Mouse (Mus musculus): ENCODE measurements around the gene Tmem165. TPM values are rescaled to one million over a fixed set of nuclear protein-coding genes. Genes with fewer than 3 reads are reported as not detected.

Tmem165 gene
- polyA plus RNA-seq, 1 experiment from 2014 or later: 148 TPM

- Histone ChIP-seq H3K4me3 (no peak overlapping the region), H3K9ac (no peak overlapping the region), H3K36me3 (peaks cover 8% of the 10 kb centered on the region), H3K27ac (no peak overlapping the region), H3K4me2 (replicated peaks) (no peak overlapping the region), H3K27me3 (no peaks in the 10 kb centered on the region), H3K4me1 (no peaks in the 10 kb centered on the region), H3K9me3 (no peaks in the 10 kb centered on the region)
- ATAC-seq (ENCODE audit: insufficient number of reproducible peaks, insufficient read depth, low FRiP score, low TSS enrichment): no peak
- WGBS: 92% methylated on average over 6 of the region's 6 CpGs
Measured at GRCm38 (mm10) chr5:76149436-76149835, 34.2 kb upstream of the Tmem165 start.

GRCm38 (mm10) chr5:76152956-76153355 is 30.7 kb upstream of the Tmem165 start:
- H3K9ac ChIP-seq: no peak overlapping the region
- H3K9me3 ChIP-seq: no peaks in the 10 kb centered on the region
- no peak overlapping the region for H3K4me3 ChIP-seq
- H3K36me3 ChIP-seq: peaks cover 19% of the 10 kb centered on the region
- no peak overlapping the region for H3K27ac ChIP-seq
- no peak for ATAC-seq (ENCODE audit: insufficient number of reproducible peaks, insufficient read depth, low FRiP score, low TSS enrichment)
- H3K27me3 ChIP-seq: no peaks in the 10 kb centered on the region
- 93% methylated on average over 6 of the region's 6 CpGs for WGBS
- no peak overlapping the region for H3K4me2 ChIP-seq (replicated peaks)
- H3K4me1 ChIP-seq: no peaks in the 10 kb centered on the region

GRCm38 (mm10) chr5:76153430-76153829 is 30.2 kb upstream of the Tmem165 start:
- Histone ChIP-seq H3K9me3 (no peaks in the 10 kb centered on the region), H3K36me3 (peaks cover 19% of the 10 kb centered on the region), H3K4me3 (no peak overlapping the region), H3K27me3 (no peaks in the 10 kb centered on the region), H3K27ac (no peak overlapping the region), H3K4me1 (no peaks in the 10 kb centered on the region), H3K4me2 (replicated peaks) (no peak overlapping the region), H3K9ac (no peak overlapping the region)
- WGBS: 89% methylated on average over 11 of the region's 11 CpGs
- ATAC-seq (ENCODE audit: insufficient number of reproducible peaks, insufficient read depth, low FRiP score, low TSS enrichment): no peak

- Histone ChIP-seq H3K9me3 (no peaks in the 10 kb centered on the region), H3K27me3 (no peaks in the 10 kb centered on the region), H3K9ac (no peak overlapping the region), H3K4me3 (no peak overlapping the region), H3K27ac (no peak overlapping the region), H3K36me3 (peaks cover 19% of the 10 kb centered on the region), H3K4me1 (no peaks in the 10 kb centered on the region), H3K4me2 (replicated peaks) (no peak overlapping the region)
- WGBS: 93% methylated on average over 21 of the region's 21 CpGs
- no peak for ATAC-seq (ENCODE audit: insufficient number of reproducible peaks, insufficient read depth, low FRiP score, low TSS enrichment)
Measured at GRCm38 (mm10) chr5:76154434-76155165, 29.1 kb upstream of the Tmem165 start.

GRCm38 (mm10) chr5:76159555-76159954 is 24.1 kb upstream of the Tmem165 start:
- H3K9ac ChIP-seq: no peak overlapping the region
- WGBS: 85% methylated on average over 6 of the region's 6 CpGs
- no peak overlapping the region for H3K4me2 ChIP-seq (replicated peaks)
- peaks cover 11% of the 10 kb centered on the region for H3K36me3 ChIP-seq
- no peaks in the 10 kb centered on the region for H3K9me3 ChIP-seq
- H3K4me1 ChIP-seq: no peaks in the 10 kb centered on the region
- no peaks in the 10 kb centered on the region for H3K27me3 ChIP-seq
- no peak overlapping the region for H3K4me3 ChIP-seq
- peak; percentile 35; the same call in 1 of the 2 replicates for ATAC-seq (ENCODE audit: insufficient number of reproducible peaks, insufficient read depth, low FRiP score, low TSS enrichment)
- H3K27ac ChIP-seq: no peak overlapping the region

- Histone ChIP-seq H3K36me3 (peaks cover 11% of the 10 kb centered on the region), H3K27ac (no peak overlapping the region), H3K4me3 (no peak overlapping the region), H3K27me3 (no peaks in the 10 kb centered on the region), H3K9me3 (no peaks in the 10 kb centered on the region), H3K4me1 (no peaks in the 10 kb centered on the region), H3K9ac (no peak overlapping the region), H3K4me2 (replicated peaks) (no peak overlapping the region)
- no peak for ATAC-seq (ENCODE audit: insufficient number of reproducible peaks, insufficient read depth, low FRiP score, low TSS enrichment)
- WGBS: 58% methylated on average over 3 of the region's 3 CpGs
Measured at GRCm38 (mm10) chr5:76160086-76160485, 23.6 kb upstream of the Tmem165 start.

GRCm38 (mm10) chr5:76161491-76161890 is 22.2 kb upstream of the Tmem165 start:
- no peaks in the 10 kb centered on the region for H3K27me3 ChIP-seq
- no peaks in the 10 kb centered on the region for H3K4me1 ChIP-seq
- H3K27ac ChIP-seq: no peak overlapping the region
- no peaks in the 10 kb centered on the region for H3K9me3 ChIP-seq
- no peak overlapping the region for H3K4me2 ChIP-seq (replicated peaks)
- H3K36me3 ChIP-seq: no peaks in the 10 kb centered on the region
- no peak overlapping the region for H3K4me3 ChIP-seq
- WGBS: 87% methylated on average over 6 of the region's 6 CpGs
- no peak for ATAC-seq (ENCODE audit: insufficient number of reproducible peaks, insufficient read depth, low FRiP score, low TSS enrichment)
- no peak overlapping the region for H3K9ac ChIP-seq

- H3K4me3 ChIP-seq: no peak overlapping the region
- H3K27ac ChIP-seq: no peak overlapping the region
- no peaks in the 10 kb centered on the region for H3K27me3 ChIP-seq
- no peak overlapping the region for H3K9ac ChIP-seq
- H3K9me3 ChIP-seq: no peaks in the 10 kb centered on the region
- H3K36me3 ChIP-seq: no peaks in the 10 kb centered on the region
- 77% methylated on average over 5 of the region's 5 CpGs for WGBS
- ATAC-seq (ENCODE audit: insufficient number of reproducible peaks, insufficient read depth, low FRiP score, low TSS enrichment): no peak
- no peak overlapping the region for H3K4me2 ChIP-seq (replicated peaks)
- H3K4me1 ChIP-seq: no peaks in the 10 kb centered on the region
Measured at GRCm38 (mm10) chr5:76162926-76163325, 20.8 kb upstream of the Tmem165 start.

GRCm38 (mm10) chr5:76163828-76164390 is 19.8 kb upstream of the Tmem165 start:
- Histone ChIP-seq H3K9ac (no peak overlapping the region), H3K36me3 (no peaks in the 10 kb centered on the region), H3K27me3 (no peaks in the 10 kb centered on the region), H3K4me2 (replicated peaks) (no peak overlapping the region), H3K4me3 (no peak overlapping the region), H3K4me1 (no peaks in the 10 kb centered on the region), H3K27ac (no peak overlapping the region), H3K9me3 (no peaks in the 10 kb centered on the region)
- no peak for ATAC-seq (ENCODE audit: insufficient number of reproducible peaks, insufficient read depth, low FRiP score, low TSS enrichment)
- WGBS: 29% methylated on average over 4 of the region's 4 CpGs

GRCm38 (mm10) chr5:76164827-76165226 is 18.9 kb upstream of the Tmem165 start:
- no peak overlapping the region for H3K9ac ChIP-seq
- 31% methylated on average over 7 of the region's 7 CpGs for WGBS

GRCm38 (mm10) chr5:76170522-76170921 is 13.2 kb upstream of the Tmem165 start:
- Histone ChIP-seq H3K9me3 (no peaks in the 10 kb centered on the region), H3K36me3 (no peaks in the 10 kb centered on the region), H3K4me1 (no peaks in the 10 kb centered on the region), H3K27ac (no peak overlapping the region), H3K4me2 (replicated peaks) (no peak overlapping the region), H3K27me3 (no peaks in the 10 kb centered on the region), H3K4me3 (no peak overlapping the region), H3K9ac (no peak overlapping the region)
- no peak for ATAC-seq (ENCODE audit: insufficient number of reproducible peaks, insufficient read depth, low FRiP score, low TSS enrichment)
- WGBS: 80% methylated on average over 4 of the region's 4 CpGs

More at GRCm38 (mm10) chr5:76164827-76165226, 18.9 kb upstream of the Tmem165 start:
- no peaks in the 10 kb centered on the region for H3K36me3 ChIP-seq
- H3K4me1 ChIP-seq: no peaks in the 10 kb centered on the region
- no peak overlapping the region for H3K4me3 ChIP-seq
- no peak overlapping the region for H3K4me2 ChIP-seq (replicated peaks)
- ATAC-seq (ENCODE audit: insufficient number of reproducible peaks, insufficient read depth, low FRiP score, low TSS enrichment): no peak
- no peak overlapping the region for H3K27ac ChIP-seq
- H3K27me3 ChIP-seq: no peaks in the 10 kb centered on the region
- H3K9me3 ChIP-seq: no peaks in the 10 kb centered on the region

- no peak for ATAC-seq (ENCODE audit: insufficient number of reproducible peaks, insufficient read depth, low FRiP score, low TSS enrichment)
- no peaks in the 10 kb centered on the region for H3K9me3 ChIP-seq
- H3K4me1 ChIP-seq: no peaks in the 10 kb centered on the region
- H3K27ac ChIP-seq: no peak overlapping the region
- H3K4me2 ChIP-seq (replicated peaks): no peak overlapping the region
- H3K27me3 ChIP-seq: no peaks in the 10 kb centered on the region
- no peak overlapping the region for H3K4me3 ChIP-seq
- H3K36me3 ChIP-seq: no peaks in the 10 kb centered on the region
- H3K9ac ChIP-seq: no peak overlapping the region
Measured at GRCm38 (mm10) chr5:76171039-76171438, 12.6 kb upstream of the Tmem165 start.
